Mouse (Mus musculus): ENCODE results near the gene Gm17018. TPM values are rescaled to one million over a fixed set of nuclear protein-coding genes. Genes with fewer than 3 reads are reported as not detected.

The Gm17018 gene
- polyA plus RNA-seq, 1 experiment = 27.3 TPM

DNA sequence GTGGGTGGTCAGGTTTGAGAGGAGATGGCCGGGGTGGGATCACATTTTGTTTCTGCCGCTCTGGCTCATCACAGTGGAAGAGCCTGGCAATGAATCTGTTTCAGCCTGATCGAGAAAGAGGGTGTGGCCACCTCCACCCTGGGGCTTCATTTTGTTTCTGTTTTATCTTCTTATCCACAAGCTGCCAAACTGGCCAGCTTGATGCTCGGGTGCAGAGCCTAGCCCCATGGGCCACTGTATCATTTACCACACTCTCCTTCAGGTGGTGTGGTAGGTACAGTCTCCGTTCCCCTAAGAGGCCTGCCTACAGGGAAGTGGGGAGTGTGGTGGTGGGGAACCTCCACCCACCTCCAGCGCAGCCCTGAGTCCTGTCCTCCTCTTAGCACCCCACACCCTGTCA is 12.6 kb downstream of the Gm17018 start:
- no peaks in the 10 kb centered on the region for H3K79me2 ChIP-seq (ENCODE audit: control insufficient read depth, insufficient read depth)
- no peak overlapping the region for H3K4me3 ChIP-seq
- H3K4me2 ChIP-seq (ENCODE audit: low read depth) = no peak overlapping the region
- H3ac ChIP-seq (ENCODE audit: control insufficient read depth, insufficient read length) = no peak overlapping the region
- H3K27me3 ChIP-seq (ENCODE audit: control insufficient read depth, insufficient read depth, insufficient read length) = no peaks in the 10 kb centered on the region
- TF ChIP-seq TCF3 (IDR thresholded peaks at IDR 0.05; ENCODE audit: insufficient read length, low read depth) (no peak), MYOD1 (IDR thresholded peaks at IDR 0.05; ENCODE audit: control insufficient read depth in 1 of 3, insufficient read length in 2 of 3, low read depth in 2 of 3) (no peak), E2F4 (IDR thresholded peaks at IDR 0.05; ENCODE audit: insufficient read depth) (no peak), TCF12 (IDR thresholded peaks at IDR 0.05; ENCODE audit: insufficient read depth, poor library complexity, severe bottlenecking) (no peak), CEBPB (IDR thresholded peaks at IDR 0.05; ENCODE audit: insufficient read depth, poor library complexity, severe bottlenecking) (no peak), SRF (IDR thresholded peaks at IDR 0.05; ENCODE audit: control insufficient read depth, insufficient read length, low read depth) (no peak), POLR2A (IDR thresholded peaks at IDR 0.05; ENCODE audit: insufficient read length, low read depth) (no peak), POLR2AphosphoS2 (IDR thresholded peaks at IDR 0.05; ENCODE audit: insufficient read length, low read depth) (no peak), MYOG (IDR thresholded peaks at IDR 0.05; ENCODE audit: control insufficient read depth in 1 of 3, insufficient read depth in 1 of 3, insufficient read length in 2 of 3, low read depth in 2 of 3) (no peak), REST (IDR thresholded peaks at IDR 0.05; ENCODE audit: insufficient read depth, insufficient read length) (no peak), USF1 (IDR thresholded peaks at IDR 0.05; ENCODE audit: low read depth) (no peak), MAX (IDR thresholded peaks at IDR 0.05; ENCODE audit: low read depth) (no peak)
- H3K36me3 ChIP-seq (ENCODE audit: control insufficient read depth, insufficient read depth) = peaks cover 8% of the 10 kb centered on the region

DNA sequence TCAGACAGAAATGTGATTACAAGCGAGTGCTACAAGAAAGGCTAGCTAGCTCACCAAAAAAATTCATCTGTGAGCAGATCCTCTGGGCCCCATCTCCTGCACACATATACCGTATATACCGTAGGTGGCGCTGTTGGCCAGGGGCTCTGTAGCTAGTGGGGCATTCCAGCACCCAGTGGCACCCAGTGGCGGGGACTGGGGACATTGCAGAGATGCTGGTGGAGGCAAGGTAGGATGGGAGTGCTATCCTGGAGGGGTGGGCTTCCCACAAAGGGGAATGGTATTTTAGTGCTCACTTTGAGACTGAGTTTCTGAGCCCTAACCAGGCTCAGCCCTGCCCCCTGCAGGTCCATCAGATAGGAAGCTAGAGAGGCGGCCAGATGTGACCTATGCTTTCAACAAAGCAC is 13.4 kb downstream of the Gm17018 start:
- no peak overlapping the region for H3ac ChIP-seq (ENCODE audit: control insufficient read depth, insufficient read length)
- H3K79me2 ChIP-seq (ENCODE audit: control insufficient read depth, insufficient read depth) = no peaks in the 10 kb centered on the region
- H3K4me2 ChIP-seq (ENCODE audit: low read depth) = no peak overlapping the region
- H3K4me3 ChIP-seq = no peak overlapping the region
- TF ChIP-seq TCF12 (IDR thresholded peaks at IDR 0.05; ENCODE audit: insufficient read depth, poor library complexity, severe bottlenecking) (no peak), MYOG (IDR thresholded peaks at IDR 0.05; ENCODE audit: control insufficient read depth in 1 of 3, insufficient read depth in 1 of 3, insufficient read length in 2 of 3, low read depth in 2 of 3) (no peak), E2F4 (IDR thresholded peaks at IDR 0.05; ENCODE audit: insufficient read depth) (no peak), SRF (IDR thresholded peaks at IDR 0.05; ENCODE audit: control insufficient read depth, insufficient read length, low read depth) (no peak), MYOD1 (IDR thresholded peaks at IDR 0.05; ENCODE audit: control insufficient read depth in 1 of 3, insufficient read length in 2 of 3, low read depth in 2 of 3) (no peak), REST (IDR thresholded peaks at IDR 0.05; ENCODE audit: insufficient read depth, insufficient read length) (no peak), CEBPB (IDR thresholded peaks at IDR 0.05; ENCODE audit: insufficient read depth, poor library complexity, severe bottlenecking) (no peak), USF1 (IDR thresholded peaks at IDR 0.05; ENCODE audit: low read depth) (no peak), MAX (IDR thresholded peaks at IDR 0.05; ENCODE audit: low read depth) (no peak), POLR2A (IDR thresholded peaks at IDR 0.05; ENCODE audit: insufficient read length, low read depth) (no peak), POLR2AphosphoS2 (IDR thresholded peaks at IDR 0.05; ENCODE audit: insufficient read length, low read depth) (no peak)
- H3K27me3 ChIP-seq (ENCODE audit: control insufficient read depth, insufficient read depth, insufficient read length) = no peaks in the 10 kb centered on the region
- H3K36me3 ChIP-seq (ENCODE audit: control insufficient read depth, insufficient read depth) = peaks cover 8% of the 10 kb centered on the region

DNA sequence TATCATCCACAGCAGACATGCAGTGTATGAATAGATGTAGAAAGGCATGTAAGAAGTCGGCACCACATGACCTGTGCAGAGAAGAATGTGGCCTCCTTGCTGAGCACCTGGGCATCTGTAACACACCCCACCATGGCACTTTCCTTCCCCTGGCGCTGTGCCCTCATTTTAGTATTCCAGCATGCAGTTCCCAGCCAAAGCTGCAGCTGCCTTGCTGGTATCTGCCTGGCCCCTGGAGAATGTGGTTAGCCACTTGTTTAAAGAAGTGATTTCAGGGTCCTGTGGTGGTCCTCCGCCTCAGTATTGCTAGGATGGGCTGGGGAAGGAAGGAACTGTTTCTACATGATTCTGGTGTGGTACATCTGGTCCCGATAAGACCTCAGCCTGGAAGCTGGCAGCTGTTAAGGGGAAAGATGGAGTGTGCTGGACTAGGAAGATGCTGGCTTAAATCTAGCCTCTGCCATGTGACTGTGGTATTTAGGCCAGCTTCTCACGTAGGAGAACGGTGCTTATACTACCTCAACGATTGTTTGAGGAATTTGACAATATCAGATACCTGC is 14.0 kb downstream of the Gm17018 start:
- TF ChIP-seq MAX (IDR thresholded peaks at IDR 0.05; ENCODE audit: low read depth) = no peak
- TF ChIP-seq POLR2A (IDR thresholded peaks at IDR 0.05; ENCODE audit: insufficient read length, low read depth) = no peak
- TF ChIP-seq E2F4 (IDR thresholded peaks at IDR 0.05; ENCODE audit: insufficient read depth) = no peak
- no peak for TF ChIP-seq REST (IDR thresholded peaks at IDR 0.05; ENCODE audit: insufficient read depth, insufficient read length)
- no peak for TF ChIP-seq MYOG (IDR thresholded peaks at IDR 0.05; ENCODE audit: control insufficient read depth in 1 of 3, insufficient read depth in 1 of 3, insufficient read length in 2 of 3, low read depth in 2 of 3)
- no peak for TF ChIP-seq CEBPB (IDR thresholded peaks at IDR 0.05; ENCODE audit: insufficient read depth, poor library complexity, severe bottlenecking)
- no peak for TF ChIP-seq TCF3 (IDR thresholded peaks at IDR 0.05; ENCODE audit: insufficient read length, low read depth)
- no peak for TF ChIP-seq TCF12 (IDR thresholded peaks at IDR 0.05; ENCODE audit: insufficient read depth, poor library complexity, severe bottlenecking)
- TF ChIP-seq SRF (IDR thresholded peaks at IDR 0.05; ENCODE audit: control insufficient read depth, insufficient read length, low read depth) = no peak
- no peak for TF ChIP-seq USF1 (IDR thresholded peaks at IDR 0.05; ENCODE audit: low read depth)
- TF ChIP-seq POLR2AphosphoS2 (IDR thresholded peaks at IDR 0.05; ENCODE audit: insufficient read length, low read depth) = no peak
- no peak for TF ChIP-seq MYOD1 (IDR thresholded peaks at IDR 0.05; ENCODE audit: control insufficient read depth in 1 of 3, insufficient read length in 2 of 3, low read depth in 2 of 3)
- Histone ChIP-seq H3K36me3 (ENCODE audit: control insufficient read depth, insufficient read depth) (peaks cover 8% of the 10 kb centered on the region), H3K79me2 (ENCODE audit: control insufficient read depth, insufficient read depth) (no peaks in the 10 kb centered on the region), H3K4me2 (ENCODE audit: low read depth) (no peak overlapping the region), H3K27me3 (ENCODE audit: control insufficient read depth, insufficient read depth, insufficient read length) (no peaks in the 10 kb centered on the region), H3K4me3 (no peak overlapping the region), H3ac (ENCODE audit: control insufficient read depth, insufficient read length) (no peak overlapping the region)

DNA sequence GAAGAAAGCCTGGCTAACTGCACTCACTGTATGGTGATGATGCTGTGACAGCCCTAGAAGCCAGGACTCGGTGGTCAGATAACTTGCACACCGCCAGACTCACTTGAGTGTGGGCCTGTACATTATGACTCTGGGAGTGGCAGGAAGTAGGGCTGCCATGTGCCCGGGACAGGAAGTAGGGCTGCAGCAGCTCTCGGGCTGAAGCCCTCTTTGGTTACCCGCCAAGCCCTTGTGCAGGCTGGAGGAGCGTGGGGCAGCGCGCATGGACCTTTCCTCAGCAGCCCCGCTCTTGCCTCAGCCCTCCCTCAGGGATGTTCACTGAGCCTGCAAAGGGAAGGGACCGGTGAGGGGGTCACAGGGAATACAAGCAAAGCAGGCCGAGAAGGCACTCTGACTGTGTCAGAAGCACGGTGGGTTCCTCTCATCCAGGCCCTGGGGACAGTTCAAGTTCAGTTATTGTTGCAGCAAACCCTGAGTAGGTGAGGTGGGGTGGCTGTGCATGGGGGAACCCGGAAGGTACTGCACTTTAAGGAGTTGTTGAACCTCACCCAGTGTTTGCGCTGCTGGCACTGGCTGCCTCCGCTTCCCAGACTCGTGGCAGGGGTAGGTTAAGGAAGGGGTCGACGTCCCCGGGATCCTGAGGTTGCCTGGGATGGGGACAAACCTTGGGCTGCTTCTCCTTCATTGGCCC is 14.7 kb downstream of the Gm17018 start:
- H3K4me2 ChIP-seq (ENCODE audit: low read depth) = no peak overlapping the region
- no peak for TF ChIP-seq MYOG (IDR thresholded peaks at IDR 0.05; ENCODE audit: control insufficient read depth in 1 of 3, insufficient read depth in 1 of 3, insufficient read length in 2 of 3, low read depth in 2 of 3)
- no peak for TF ChIP-seq MYOD1 (IDR thresholded peaks at IDR 0.05; ENCODE audit: control insufficient read depth in 1 of 3, insufficient read length in 2 of 3, low read depth in 2 of 3)
- TF ChIP-seq USF1 (IDR thresholded peaks at IDR 0.05; ENCODE audit: low read depth) = no peak
- TF ChIP-seq TCF3 (IDR thresholded peaks at IDR 0.05; ENCODE audit: insufficient read length, low read depth) = no peak
- no peak for TF ChIP-seq REST (IDR thresholded peaks at IDR 0.05; ENCODE audit: insufficient read depth, insufficient read length)
- no peak for TF ChIP-seq CEBPB (IDR thresholded peaks at IDR 0.05; ENCODE audit: insufficient read depth, poor library complexity, severe bottlenecking)
- TF ChIP-seq SRF (IDR thresholded peaks at IDR 0.05; ENCODE audit: control insufficient read depth, insufficient read length, low read depth) = no peak
- TF ChIP-seq MAX (IDR thresholded peaks at IDR 0.05; ENCODE audit: low read depth) = no peak
- no peak for TF ChIP-seq E2F4 (IDR thresholded peaks at IDR 0.05; ENCODE audit: insufficient read depth)
- no peak for TF ChIP-seq TCF12 (IDR thresholded peaks at IDR 0.05; ENCODE audit: insufficient read depth, poor library complexity, severe bottlenecking)
- no peak for TF ChIP-seq POLR2AphosphoS2 (IDR thresholded peaks at IDR 0.05; ENCODE audit: insufficient read length, low read depth)
- no peak for TF ChIP-seq POLR2A (IDR thresholded peaks at IDR 0.05; ENCODE audit: insufficient read length, low read depth)
- H3K4me3 ChIP-seq = no peak overlapping the region
- H3K27me3 ChIP-seq (ENCODE audit: control insufficient read depth, insufficient read depth, insufficient read length) = no peaks in the 10 kb centered on the region
- H3K79me2 ChIP-seq (ENCODE audit: control insufficient read depth, insufficient read depth) = no peaks in the 10 kb centered on the region
- peaks cover 8% of the 10 kb centered on the region for H3K36me3 ChIP-seq (ENCODE audit: control insufficient read depth, insufficient read depth)
- no peak overlapping the region for H3ac ChIP-seq (ENCODE audit: control insufficient read depth, insufficient read length)

All from myocyte (in vitro differentiated cells).